Mouse (Mus musculus): ENCODE measurements around the gene Tsc2.
A peak's percentile ranks its signal among the peaks of the same experiment; 100 is the strongest.
"Not testable (repeated sequence)": the region's sequence is repeated elsewhere in the genome, so short reads cannot be mapped to it uniquely, and the experiment has no call there.

Gene Tsc2

DNA sequence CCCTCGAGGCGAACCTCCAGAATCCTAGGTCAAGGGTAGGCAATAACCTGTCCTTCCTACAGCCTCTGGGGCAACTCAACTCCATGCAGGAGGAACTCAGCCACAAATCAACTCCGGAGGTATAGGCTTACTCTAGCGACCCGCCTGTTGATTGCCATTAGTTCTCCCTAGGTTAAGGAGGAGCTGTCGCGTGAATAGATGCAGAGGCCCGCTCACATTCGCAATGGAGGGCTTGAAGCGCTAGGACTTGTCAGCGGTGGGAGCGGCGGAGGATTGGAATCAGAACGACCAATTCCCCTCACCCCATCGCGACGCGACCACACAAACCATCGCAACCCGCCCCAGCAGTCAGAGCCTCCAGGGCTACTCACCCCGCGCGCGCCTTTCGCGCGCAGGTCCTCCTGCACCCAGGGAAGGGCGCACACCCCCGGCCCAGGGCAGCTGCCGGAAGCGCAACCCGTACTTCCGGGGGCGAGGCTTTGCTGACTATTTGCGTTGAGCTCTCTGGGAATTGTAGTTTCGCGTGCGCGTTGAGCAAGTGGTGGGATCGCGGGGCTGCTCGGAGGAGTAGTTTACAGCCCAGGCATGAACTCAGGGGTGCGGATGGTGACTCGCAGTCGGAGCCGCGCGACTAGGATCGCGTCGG is at the start of gene Tsc2, which contains the start of gene Nthl1:
Tsc2 (minus strand) TSS at position 464 of the 646 bp plus-strand sequence.
Nthl1 (plus strand) TSS at position 514 of the 646 bp plus-strand sequence.
- peak; percentile 83 to 89 for DNase-seq (ENCODE audit: low spot score in 2 of 2)

DNA sequence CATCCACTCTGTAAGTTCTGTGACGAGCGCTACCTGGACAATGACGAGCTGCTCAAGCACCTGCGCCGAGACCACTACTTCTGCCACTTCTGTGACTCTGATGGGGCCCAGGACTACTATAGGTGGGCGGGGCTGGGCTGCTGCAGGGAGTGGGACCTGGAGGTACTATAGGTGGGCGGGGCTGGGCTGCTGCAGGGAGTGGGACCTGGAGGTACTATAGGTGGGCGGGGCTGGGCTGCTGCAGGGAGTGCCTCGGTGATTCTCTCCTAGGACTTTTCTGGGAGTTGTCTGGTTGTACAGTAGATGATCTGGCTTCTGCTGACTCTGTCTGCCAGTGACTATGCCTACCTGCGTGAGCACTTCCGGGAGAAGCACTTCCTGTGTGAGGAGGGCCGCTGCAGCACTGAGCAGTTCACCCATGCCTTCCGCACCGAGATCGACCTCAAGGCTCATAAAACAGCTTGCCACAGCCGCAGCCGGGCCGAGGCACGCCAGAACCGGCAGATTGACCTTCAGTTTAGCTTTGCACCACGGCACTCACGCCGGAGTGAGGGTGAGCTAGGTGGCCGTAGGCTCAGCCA is 45.2 kb upstream of the Tsc2 start:
- no peak for DNase-seq (ENCODE audit: low spot score in 2 of 2)

DNA sequence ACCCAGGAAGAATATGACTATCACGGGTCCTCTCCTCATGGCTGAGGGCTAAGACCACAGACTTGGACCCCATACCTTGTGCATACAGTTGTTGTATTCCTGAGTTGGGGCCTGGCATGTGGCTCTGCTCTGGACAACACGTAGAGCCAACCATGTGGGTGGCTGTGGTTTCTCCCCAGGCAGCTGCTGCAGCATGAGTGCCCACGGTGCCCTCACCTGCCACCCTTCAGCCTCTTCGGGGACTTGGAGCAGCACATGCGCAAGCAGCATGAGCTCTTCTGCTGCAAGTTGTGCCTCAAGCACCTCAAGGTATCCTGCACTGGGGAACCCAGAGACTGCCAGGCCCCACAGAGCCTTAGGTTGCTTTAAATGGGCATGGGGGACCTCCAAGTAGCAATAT is 44.4 kb upstream of the Tsc2 start:
- no peak for DNase-seq (ENCODE audit: low spot score in 2 of 2)

DNA sequence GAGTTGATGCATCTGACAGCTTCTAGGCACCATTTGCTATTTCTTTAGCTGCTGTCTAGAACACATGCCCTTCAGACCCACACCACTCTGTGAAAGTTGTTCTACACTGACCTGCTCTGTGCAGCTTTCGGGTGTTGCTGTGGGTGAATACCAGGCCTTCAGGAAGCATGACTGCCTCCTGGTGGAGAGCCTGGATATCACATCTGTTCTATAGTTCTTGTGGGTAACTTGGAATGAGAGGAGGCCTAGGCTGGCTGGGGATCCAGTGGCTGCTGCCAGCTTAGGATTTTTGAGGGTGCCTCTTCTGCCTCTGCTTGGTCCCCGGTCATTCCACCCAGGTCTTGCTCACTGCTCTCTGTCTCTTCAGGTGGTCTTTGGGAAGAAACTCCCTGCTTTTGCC is 43.8 kb upstream of the Tsc2 start:
- DNase-seq (ENCODE audit: low spot score in 2 of 2): peak; percentile 67 to 77

- peak; percentile 53 for DNase-seq (ENCODE audit: low spot score in 2 of 2)
Observed at GRCm38 (mm10) chr17:24674277-24674676, 41.8 kb upstream of the Tsc2 start.

DNA sequence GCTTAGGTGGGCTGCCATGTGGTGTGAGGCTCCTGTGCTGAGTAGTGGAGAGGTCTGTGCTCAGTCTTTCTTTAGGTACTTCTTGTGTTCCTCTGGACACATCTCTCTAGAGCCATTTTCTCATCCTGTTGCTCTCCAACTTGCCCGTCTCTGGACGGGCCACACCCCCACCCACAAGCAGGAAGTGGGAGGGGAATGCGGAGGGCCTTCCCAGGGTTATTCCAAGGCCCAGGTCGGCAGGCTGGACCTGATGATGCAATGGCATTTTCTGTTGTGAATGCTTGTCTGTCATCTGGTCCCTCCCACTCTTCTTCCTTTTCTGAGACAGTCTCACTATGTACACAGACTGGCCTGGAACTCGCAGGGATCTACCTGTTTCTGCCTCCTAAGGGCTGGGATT is 39.7 kb upstream of the Tsc2 start:
- no peak for DNase-seq (ENCODE audit: low spot score in 2 of 2)

- DNase-seq (ENCODE audit: low spot score in 2 of 2): no peak
Observed at GRCm38 (mm10) chr17:24671346-24671745, 38.9 kb upstream of the Tsc2 start.

DNA sequence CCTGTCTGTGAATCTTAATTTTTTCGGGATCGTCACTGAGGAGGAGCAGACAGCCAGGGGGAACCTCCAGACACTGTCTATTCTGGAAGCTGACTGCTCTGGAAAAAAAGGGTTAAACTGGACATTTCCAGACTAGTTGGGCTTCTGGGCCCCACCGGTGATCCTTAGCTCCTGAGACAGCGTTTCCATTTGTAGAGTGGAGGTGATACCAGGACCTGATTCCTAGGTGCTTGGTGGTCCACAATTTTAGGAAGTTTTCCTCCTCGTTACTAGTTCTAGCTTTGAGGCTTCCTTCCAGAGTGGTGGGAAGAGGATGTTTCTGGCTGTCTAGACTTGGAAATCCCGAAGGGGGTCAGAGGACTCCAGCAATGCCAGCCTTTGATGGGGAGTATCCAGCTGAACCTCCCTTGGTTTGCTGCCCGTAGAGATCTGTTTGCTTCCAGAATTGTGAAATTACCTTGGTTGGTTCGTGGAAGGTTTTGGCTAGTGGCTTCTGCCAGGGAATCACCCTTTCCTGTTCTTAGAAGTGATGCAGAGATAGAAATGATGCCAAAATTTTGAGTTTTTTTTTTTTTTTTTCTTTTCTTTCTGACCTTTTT is 37.9 kb upstream of the Tsc2 start:
- no peak for DNase-seq (ENCODE audit: low spot score in 2 of 2)

DNA sequence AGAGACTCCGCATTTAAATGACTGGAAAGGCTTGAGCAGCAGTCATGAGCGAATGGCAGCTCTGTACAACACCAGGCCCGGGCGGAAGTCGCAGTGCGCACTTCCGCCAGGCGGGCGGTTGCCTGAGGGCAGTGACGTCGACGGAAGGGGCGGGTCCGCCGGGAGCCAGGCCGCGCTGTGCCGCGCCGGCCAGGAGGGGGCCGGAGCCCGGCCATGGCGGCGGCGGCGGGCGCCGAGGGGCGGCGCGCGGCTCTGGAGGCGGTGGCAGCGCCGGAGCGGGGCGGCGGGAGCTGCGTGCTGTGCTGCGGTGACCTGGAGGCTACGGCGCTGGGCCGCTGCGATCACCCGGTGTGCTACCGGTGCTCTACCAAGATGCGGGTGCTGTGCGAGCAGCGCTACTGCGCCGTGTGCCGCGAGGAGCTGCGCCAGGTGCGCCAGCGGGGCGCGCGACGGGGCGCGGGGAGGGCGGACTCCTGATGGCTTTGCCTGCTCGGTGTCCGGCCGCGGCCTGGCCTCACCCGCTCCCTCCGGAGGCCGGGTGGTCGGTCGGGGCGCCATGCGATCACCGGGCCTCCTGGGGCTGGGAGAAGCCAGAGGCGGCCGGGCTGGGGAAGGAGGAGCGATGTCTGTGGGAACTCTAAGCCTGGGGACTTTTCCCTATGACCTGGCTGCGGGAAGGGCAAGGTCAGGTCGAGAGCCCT is 37.3 kb upstream of the Tsc2 start, which contains the start of gene Zfp598:
Zfp598 (plus strand) TSS at position 143 of the 701 bp plus-strand sequence.
- peak; percentile 89 to 93 for DNase-seq (ENCODE audit: low spot score in 2 of 2)

DNA sequence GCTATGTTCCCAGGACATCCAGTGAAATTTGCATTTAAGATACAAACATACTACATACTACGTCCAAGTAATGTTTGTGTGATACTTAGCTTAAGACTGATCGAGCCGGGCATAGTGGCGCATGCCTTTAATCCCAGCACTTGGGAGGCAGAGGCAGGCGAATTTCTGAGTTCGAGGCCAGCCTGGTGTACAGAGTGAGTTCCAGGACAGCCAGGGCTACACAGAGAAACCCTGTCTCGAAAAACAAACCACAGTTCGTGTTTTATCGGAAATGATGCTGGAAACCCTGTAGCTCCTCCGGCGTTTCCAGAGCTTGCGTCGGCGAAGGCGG is 36.7 kb upstream of the Tsc2 start:
- not testable (repeated sequence) for DNase-seq (ENCODE audit: low spot score in 2 of 2)

DNA sequence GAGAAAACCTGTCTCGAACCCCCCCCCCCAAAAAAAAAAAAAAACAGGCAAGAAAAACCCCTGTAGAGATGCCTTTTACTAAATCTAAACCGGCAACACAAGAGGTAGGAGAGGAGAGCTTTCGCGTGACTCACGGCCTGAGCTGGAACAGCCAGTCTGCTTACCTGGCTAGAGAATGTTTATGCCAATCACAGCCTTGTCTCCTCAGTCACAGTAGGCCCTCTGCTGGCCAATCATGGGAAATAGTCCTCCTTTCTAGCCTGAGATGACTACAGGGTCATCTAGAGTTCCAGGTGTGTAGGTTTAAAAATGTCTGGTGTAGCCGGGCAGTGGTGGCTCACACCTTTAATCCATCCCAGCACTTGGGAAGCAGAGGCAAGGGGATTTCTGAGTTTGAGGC is 35.0 kb upstream of the Tsc2 start:
- peak in 1 of 2 experiments; percentile 71 for DNase-seq (ENCODE audit: low spot score in 2 of 2)

DNA sequence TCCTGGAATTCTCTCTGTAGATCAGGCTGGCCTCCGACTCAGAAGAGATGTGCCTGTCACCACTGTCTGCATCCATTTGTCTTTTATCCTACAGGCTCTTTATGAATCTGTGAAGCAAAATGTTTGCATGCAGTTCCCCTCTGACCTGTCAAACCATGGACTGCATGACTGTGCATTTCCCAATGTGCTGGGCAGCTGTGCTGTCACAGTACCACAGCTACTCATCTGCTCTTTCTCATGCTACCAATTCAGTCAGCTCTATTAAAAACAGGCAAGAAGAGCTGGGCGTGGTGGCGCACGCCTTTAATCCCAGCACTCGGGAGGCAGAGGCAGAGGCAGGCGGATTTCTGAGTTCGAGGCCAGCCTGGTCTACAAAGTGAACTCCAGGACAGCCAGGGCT is 34.6 kb upstream of the Tsc2 start:
- DNase-seq (ENCODE audit: low spot score in 2 of 2): not testable (repeated sequence)

DNA sequence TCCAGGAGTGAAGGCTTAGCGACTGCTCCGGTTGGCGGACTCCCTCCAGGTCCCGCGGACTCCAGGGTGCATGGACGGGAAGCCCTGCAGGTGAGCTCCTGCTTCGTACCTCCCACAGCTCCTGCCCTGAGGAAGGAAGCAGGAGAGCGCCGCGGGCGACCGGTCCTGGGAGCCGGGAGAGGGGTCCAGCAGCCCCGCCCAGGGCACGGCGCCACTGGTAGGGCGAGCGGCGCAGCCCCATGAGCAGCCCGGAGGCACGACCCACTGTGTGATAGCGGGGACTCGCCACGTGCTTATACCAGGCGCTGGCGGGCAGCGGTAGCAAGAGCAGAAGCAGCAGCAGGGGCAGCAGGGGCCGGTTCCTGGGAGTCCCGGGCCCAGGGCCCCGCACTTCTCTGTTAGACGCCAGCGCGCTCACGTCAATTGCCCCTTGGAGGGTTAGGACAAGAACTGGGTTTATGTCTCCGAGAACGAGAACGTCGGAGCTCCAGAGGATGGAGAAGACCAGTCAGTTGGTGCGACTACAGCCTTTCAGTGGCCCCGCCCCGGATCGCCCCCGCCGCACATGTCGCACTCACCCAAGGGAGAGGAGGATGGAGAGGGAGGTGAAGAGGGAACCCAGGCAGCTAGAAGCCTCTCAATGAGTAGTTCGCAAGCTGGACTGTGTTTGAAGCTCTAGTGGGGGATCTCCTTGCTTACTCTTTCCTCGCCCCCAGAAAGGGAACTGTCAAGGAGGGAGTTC is 25.8 kb upstream of the Tsc2 start, which contains the start of gene Npw:
Npw (minus strand) TSS at position 441 of the 742 bp plus-strand sequence.
- no peak for DNase-seq (ENCODE audit: low spot score in 2 of 2)

GRCm38 (mm10) chr17:24654969-24655368 is 22.5 kb upstream of the Tsc2 start:
- DNase-seq (ENCODE audit: low spot score in 2 of 2): no peak

DNA sequence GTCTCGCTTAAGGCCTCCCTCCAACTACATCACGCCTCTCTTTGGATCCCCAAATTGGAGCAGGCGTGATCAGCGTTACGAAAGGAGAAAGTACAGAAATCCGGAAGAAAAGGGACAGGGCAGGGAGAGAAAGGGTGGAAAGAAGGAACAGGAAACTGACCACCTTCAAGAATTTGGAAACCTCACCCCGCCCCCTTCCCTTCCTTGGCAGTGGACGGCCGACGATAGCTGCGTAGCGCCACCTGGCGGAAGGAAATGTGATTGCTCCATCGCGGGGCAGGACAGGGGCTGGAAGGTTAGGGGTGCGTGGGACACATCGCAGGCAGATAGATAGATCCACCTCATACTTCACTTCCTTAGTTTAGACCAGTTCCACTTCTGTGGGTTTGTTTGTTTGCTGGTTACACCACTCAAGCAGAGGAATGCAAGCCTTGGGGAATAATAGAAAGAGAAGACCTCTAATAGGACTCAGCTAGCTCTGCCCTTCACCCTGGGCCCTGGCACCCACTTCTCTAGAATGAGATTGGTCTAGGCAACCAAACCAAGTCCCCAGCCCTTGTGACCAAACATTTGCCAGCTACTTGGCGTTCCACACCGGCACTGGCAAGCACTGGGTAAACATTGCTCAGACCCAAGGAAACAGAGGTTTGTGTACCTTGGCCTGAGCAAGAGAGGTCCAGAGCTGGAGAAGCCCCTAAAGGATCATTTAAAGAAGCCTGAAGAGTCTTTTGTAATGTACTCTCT is 21.7 kb upstream of the Tsc2 start:
- DNase-seq (ENCODE audit: low spot score in 2 of 2): peak; percentile 58 to 62

- DNase-seq (ENCODE audit: low spot score in 2 of 2): no peak
Observed at GRCm38 (mm10) chr17:24651835-24652234, 19.4 kb upstream of the Tsc2 start.

DNA sequence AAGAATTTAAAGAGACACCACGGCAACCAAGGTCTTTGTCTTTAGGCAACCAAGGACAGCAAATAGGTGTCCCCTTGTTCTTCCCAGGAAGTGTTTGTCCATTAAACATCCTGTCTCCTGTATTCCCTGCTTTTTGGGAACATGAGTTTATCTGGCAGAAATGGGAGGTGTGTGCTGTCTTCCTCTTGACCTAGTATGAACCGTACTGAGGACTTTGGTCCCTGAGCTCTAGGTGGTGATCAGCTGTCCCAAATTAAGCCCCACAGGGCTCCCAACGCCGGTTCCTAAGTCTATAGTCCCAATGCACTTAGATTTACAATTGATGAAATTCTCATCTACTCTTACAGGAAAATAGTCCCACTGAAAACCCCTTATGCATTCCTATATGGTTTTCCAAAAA is 18.3 kb upstream of the Tsc2 start:
- DNase-seq (ENCODE audit: low spot score in 2 of 2): no peak

- no peak for DNase-seq (ENCODE audit: low spot score in 2 of 2)
Observed at GRCm38 (mm10) chr17:24650070-24650616, 17.7 kb upstream of the Tsc2 start, which contains the start of gene Slc9a3r2. Gene Slc9a3r2, minus strand, starts transcription at chr17:24650327.

- no peak for DNase-seq (ENCODE audit: low spot score in 2 of 2)
Observed at GRCm38 (mm10) chr17:24649581-24650069, 17.2 kb upstream of the Tsc2 start.

- no peak for DNase-seq (ENCODE audit: low spot score in 2 of 2)
Observed at GRCm38 (mm10) chr17:24648731-24649377, 16.4 kb upstream of the Tsc2 start.

Data from right cerebral cortex, adult 2 months (tissue).